Mouse (Mus musculus): Measurements from ENCODE around the gene Spdl1. TPM values are rescaled to one million over a fixed set of nuclear protein-coding genes. Genes with fewer than 3 reads are reported as not detected.

Spdl1 gene
- polyA plus RNA-seq, 1 experiment from 2014 or later, result 3.9 TPM

DNA sequence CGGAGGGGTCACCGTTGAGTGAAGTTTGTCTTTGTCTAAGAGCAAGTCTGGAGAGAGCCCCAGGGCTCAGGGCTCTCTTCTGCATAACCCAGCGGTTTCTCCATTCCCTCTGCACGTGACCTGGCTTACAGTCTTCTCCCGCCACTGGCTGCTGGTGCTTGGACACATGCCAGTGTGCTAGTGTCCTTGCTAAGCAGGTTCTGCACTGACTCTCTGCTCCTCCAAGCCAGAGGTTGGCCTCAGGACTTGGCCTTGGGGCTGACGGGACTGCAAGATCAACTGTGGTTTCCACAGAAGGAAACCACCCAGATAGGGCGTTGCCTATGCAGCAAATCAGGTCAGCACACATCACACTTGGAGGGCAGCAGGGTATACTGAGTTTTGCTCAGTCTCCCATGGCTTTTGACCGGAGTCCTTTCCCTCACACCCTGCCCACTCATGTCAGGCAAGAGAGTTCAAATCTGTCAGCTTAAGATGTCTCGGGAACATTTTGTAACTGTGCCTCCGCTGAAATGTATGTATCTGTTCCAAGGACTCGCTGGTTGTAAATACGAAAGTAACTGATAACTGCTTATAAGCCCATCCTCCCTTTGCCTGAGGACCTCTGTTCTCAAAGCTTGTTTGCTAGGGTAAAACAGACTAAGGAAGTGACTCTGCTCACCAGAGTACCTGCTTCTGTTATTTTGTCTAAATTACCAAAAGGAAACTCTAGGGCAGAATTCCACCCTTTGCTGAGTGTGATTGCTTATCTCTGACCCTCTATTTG is 62.0 kb downstream of the Spdl1 start:
- WGBS, result 54% methylated on average over 12 of the region's 12 CpGs
- no peak overlapping the region for H3K4me3 ChIP-seq (ENCODE audit: low read depth, low read length)

DNA sequence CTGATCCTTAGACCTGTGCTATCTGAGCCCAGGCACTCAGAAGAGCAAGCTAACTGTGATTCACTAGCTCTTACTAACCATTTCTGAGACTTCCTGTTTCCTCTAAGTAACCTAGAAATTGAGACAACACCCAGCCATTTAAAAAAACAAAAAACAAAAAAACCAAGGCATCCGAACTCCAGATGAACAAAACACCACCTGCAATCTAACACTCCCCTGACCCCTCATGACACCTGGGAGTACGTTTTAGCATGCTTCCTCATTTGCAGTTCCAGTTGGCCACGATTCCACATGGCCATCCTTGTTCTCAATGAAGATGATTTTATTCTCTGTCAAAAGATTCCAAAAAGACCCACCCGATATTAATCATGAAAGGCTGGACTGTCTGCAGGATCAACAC is 62.8 kb downstream of the Spdl1 start:
- Histone ChIP-seq H3K27me3 (replicated peaks; ENCODE audit: control insufficient read depth, insufficient read depth, low read length) (no peaks in the 10 kb centered on the region), H3K9ac (ENCODE audit: low read depth, low read length) (no peak overlapping the region), H3K4me1 (replicated peaks; ENCODE audit: control insufficient read depth, insufficient read depth, low read length) (no peaks in the 10 kb centered on the region), H3K4me2 (replicated peaks; ENCODE audit: low read depth) (no peak overlapping the region), H3K36me3 (ENCODE audit: control insufficient read depth, insufficient read depth) (no peaks in the 10 kb centered on the region), H3K9me3 (ENCODE audit: control insufficient read depth) (no peaks in the 10 kb centered on the region), H3K4me3 (ENCODE audit: low read depth, low read length) (no peak overlapping the region), H3K27ac (ENCODE audit: low read depth, low read length) (no peak overlapping the region)
- WGBS, result 57% methylated on average over 4 of the region's 4 CpGs
- ATAC-seq, result no peak
- no peak for TF ChIP-seq CTCF (IDR thresholded peaks at IDR 0.05; ENCODE audit: low read depth)

More for the DNA sequence above, 62.0 kb downstream of the Spdl1 start:
- no peaks in the 10 kb centered on the region for H3K9me3 ChIP-seq (ENCODE audit: control insufficient read depth)
- TF ChIP-seq CTCF (IDR thresholded peaks at IDR 0.05; ENCODE audit: low read depth), result no peak
- H3K9ac ChIP-seq (ENCODE audit: low read depth, low read length), result no peak overlapping the region
- no peak overlapping the region for H3K4me2 ChIP-seq (replicated peaks; ENCODE audit: low read depth)
- H3K4me1 ChIP-seq (replicated peaks; ENCODE audit: control insufficient read depth, insufficient read depth, low read length), result no peaks in the 10 kb centered on the region
- no peak overlapping the region for H3K27ac ChIP-seq (ENCODE audit: low read depth, low read length)
- ATAC-seq, result no peak
- no peaks in the 10 kb centered on the region for H3K36me3 ChIP-seq (ENCODE audit: control insufficient read depth, insufficient read depth)
- H3K27me3 ChIP-seq (replicated peaks; ENCODE audit: control insufficient read depth, insufficient read depth, low read length), result no peaks in the 10 kb centered on the region

DNA sequence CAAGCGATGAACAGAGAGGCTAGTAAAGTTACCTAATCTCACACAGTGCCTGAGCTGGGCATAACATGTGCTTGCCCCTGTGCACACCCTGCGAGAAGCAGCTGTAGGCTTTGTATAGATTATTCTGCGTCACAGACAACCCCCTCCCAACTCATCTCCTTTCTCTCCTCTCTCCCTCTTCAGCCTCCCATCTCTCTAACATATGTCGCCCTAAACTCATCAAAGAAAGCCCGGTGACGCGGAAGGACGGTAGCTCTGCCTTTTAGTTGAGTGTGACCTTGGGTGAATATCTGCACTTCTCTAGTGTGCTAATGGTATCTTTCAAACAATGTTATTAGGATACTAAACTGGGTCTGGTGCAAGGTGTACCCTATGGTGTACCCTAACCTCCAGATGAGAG is 63.5 kb downstream of the Spdl1 start:
- TF ChIP-seq CTCF (IDR thresholded peaks at IDR 0.05; ENCODE audit: low read depth), result no peak
- no peaks in the 10 kb centered on the region for H3K4me1 ChIP-seq (replicated peaks; ENCODE audit: control insufficient read depth, insufficient read depth, low read length)
- H3K4me3 ChIP-seq (ENCODE audit: low read depth, low read length), result no peak overlapping the region
- no peaks in the 10 kb centered on the region for H3K36me3 ChIP-seq (ENCODE audit: control insufficient read depth, insufficient read depth)
- no peaks in the 10 kb centered on the region for H3K27me3 ChIP-seq (replicated peaks; ENCODE audit: control insufficient read depth, insufficient read depth, low read length)
- no peaks in the 10 kb centered on the region for H3K9me3 ChIP-seq (ENCODE audit: control insufficient read depth)
- no peak overlapping the region for H3K4me2 ChIP-seq (replicated peaks; ENCODE audit: low read depth)
- 90% methylated on average over 8 of the region's 8 CpGs for WGBS
- H3K9ac ChIP-seq (ENCODE audit: low read depth, low read length), result no peak overlapping the region
- no peak for ATAC-seq
- H3K27ac ChIP-seq (ENCODE audit: low read depth, low read length), result no peak overlapping the region

DNA sequence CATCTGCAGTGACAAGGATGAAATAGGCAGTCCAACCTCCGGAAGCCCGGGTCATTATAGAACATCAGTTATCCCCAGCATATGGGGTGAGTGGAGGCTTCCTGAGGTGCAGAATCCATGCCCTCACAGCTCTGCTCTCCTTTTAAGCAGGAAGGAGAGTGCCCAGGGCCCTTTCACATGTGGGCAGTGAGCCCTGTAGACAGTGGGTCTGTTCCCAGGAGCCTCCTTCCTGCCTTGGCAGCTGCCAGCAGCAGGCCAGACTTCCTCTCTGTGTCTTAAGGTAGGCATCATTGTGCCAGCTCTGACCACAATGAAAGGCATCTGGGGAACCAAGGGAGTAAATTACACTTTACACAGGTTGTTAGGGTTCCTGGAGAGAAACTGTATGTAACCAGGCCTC is 64.0 kb downstream of the Spdl1 start:
- no peak for ATAC-seq
- no peaks in the 10 kb centered on the region for H3K4me1 ChIP-seq (replicated peaks; ENCODE audit: control insufficient read depth, insufficient read depth, low read length)
- H3K27ac ChIP-seq (ENCODE audit: low read depth, low read length), result no peak overlapping the region
- H3K4me2 ChIP-seq (replicated peaks; ENCODE audit: low read depth), result no peak overlapping the region
- 82% methylated on average over 2 of the region's 2 CpGs for WGBS
- H3K36me3 ChIP-seq (ENCODE audit: control insufficient read depth, insufficient read depth), result no peaks in the 10 kb centered on the region
- H3K9me3 ChIP-seq (ENCODE audit: control insufficient read depth), result no peaks in the 10 kb centered on the region
- no peak for TF ChIP-seq CTCF (IDR thresholded peaks at IDR 0.05; ENCODE audit: low read depth)
- H3K27me3 ChIP-seq (replicated peaks; ENCODE audit: control insufficient read depth, insufficient read depth, low read length), result no peaks in the 10 kb centered on the region
- no peak overlapping the region for H3K4me3 ChIP-seq (ENCODE audit: low read depth, low read length)
- no peak overlapping the region for H3K9ac ChIP-seq (ENCODE audit: low read depth, low read length)

DNA sequence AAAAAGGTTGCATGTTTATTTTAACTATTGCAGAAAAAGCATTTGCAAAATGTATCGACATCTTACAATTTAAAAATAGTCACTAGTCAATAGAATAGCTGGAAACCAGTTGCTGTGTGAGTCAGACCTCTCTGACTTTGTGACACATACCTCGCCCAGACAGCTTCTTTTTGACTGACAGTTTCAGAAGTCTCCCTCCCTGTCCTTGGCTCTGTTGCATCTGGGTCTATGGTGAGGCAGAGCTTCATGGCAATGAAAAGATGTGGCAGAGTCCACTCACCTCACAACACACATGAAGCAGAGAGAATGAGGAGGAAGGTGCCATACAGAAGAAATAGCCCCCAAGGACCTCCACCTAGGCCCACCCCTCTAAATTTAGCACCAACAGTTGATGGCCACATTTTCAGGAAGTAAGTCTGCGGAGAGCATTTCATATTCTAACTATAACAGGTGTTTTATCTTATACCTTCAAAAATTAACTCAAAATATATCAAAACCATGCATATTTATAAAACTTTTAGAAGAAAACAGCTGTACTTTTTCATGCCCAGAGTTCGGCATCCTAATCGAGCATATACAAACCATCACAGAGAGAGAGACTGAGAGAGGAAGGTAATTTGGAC is 69.6 kb downstream of the Spdl1 start:
- no peak for ATAC-seq

DNA sequence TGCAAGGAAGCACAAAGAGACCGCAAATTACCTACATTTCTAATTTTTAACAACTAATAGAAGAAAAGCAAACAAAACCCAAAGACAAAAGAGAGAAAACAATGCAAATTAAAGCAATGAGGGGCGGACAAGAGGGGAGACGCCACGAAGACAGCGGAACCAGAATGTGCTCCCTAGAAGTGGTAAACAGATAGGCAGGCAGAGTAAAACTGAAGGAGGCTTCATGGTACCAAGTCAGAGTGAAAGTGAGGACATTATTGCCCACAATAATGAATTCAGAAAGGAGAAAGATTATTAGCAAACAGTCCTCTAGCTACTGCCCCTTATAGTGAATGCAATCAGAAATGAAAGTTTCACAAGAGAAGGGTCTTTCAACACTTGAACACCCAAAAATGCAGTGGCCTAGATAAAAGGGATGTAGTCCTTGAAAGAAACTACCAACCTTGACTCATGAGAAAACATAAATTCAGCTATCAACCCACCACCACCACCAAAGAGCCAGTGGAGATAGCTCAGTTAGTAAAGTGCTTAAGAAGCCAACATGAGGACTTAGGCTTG is 70.8 kb downstream of the Spdl1 start:
- Histone ChIP-seq H3K9me3 (ENCODE audit: control insufficient read depth) (no peaks in the 10 kb centered on the region), H3K9ac (ENCODE audit: low read depth, low read length) (no peak overlapping the region), H3K4me1 (replicated peaks; ENCODE audit: control insufficient read depth, insufficient read depth, low read length) (no peaks in the 10 kb centered on the region), H3K27me3 (replicated peaks; ENCODE audit: control insufficient read depth, insufficient read depth, low read length) (no peaks in the 10 kb centered on the region), H3K4me3 (ENCODE audit: low read depth, low read length) (no peak overlapping the region), H3K4me2 (replicated peaks; ENCODE audit: low read depth) (no peak overlapping the region), H3K36me3 (ENCODE audit: control insufficient read depth, insufficient read depth) (no peaks in the 10 kb centered on the region), H3K27ac (ENCODE audit: low read depth, low read length) (no peak overlapping the region)
- WGBS, result 82% methylated on average over 5 of the region's 5 CpGs
- no peak for ATAC-seq
- TF ChIP-seq CTCF (IDR thresholded peaks at IDR 0.05; ENCODE audit: low read depth), result no peak

More for the DNA sequence above, 69.6 kb downstream of the Spdl1 start:
- Histone ChIP-seq H3K9ac (ENCODE audit: low read depth, low read length) (no peak overlapping the region), H3K36me3 (ENCODE audit: control insufficient read depth, insufficient read depth) (no peaks in the 10 kb centered on the region), H3K4me1 (replicated peaks; ENCODE audit: control insufficient read depth, insufficient read depth, low read length) (no peaks in the 10 kb centered on the region), H3K27me3 (replicated peaks; ENCODE audit: control insufficient read depth, insufficient read depth, low read length) (no peaks in the 10 kb centered on the region), H3K27ac (ENCODE audit: low read depth, low read length) (no peak overlapping the region), H3K4me2 (replicated peaks; ENCODE audit: low read depth) (no peak overlapping the region), H3K4me3 (ENCODE audit: low read depth, low read length) (no peak overlapping the region), H3K9me3 (ENCODE audit: control insufficient read depth) (no peaks in the 10 kb centered on the region)
- no peak for TF ChIP-seq CTCF (IDR thresholded peaks at IDR 0.05; ENCODE audit: low read depth)
- WGBS, result 74% methylated on average over 5 of the region's 5 CpGs
